Mouse (Mus musculus): ENCODE results near the gene Lrtm2. TPM values are rescaled to one million over a fixed set of nuclear protein-coding genes. Genes with fewer than 3 reads are reported as not detected.

The Lrtm2 gene
- total and polyA plus RNA-seq, 2 experiments: under 0.01 to 0.17 TPM

DNA sequence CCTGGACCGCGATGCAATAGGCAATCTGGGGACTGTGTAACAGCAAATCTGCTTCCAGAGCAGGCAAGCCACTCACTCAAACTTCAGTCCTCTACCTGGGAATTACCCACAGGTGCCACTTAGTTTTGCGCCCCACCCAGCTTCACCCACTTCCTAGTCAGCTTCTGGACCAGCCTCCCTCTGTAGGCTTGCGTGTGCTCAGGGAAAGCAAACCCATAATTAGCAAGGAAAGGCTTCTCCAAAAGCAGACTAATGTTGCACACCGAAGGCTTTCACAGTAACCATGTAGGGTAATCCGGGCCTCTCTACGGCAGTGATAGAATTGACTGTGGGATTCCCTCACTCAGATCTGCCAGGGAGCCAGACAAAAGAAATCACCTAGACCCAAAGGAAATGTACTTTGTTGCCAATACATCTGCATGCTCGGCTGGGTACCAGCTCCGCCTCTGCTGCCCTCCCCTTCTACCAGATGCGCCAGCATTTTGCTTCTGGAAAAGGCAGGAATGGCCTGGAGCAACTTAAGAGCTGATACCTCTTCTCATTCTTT, 22.6 kb downstream of the Lrtm2 start:
- H3K9ac ChIP-seq (ENCODE audit: low read depth, low read length): no peak overlapping the region
- H3K27me3 ChIP-seq (ENCODE audit: control insufficient read depth, insufficient read depth, low read length): no peaks in the 10 kb centered on the region
- no peak overlapping the region for H3K27ac ChIP-seq (replicated peaks; ENCODE audit: insufficient read depth, low read depth, low read length)
- no peaks in the 10 kb centered on the region for H3K4me1 ChIP-seq (ENCODE audit: control insufficient read depth, insufficient read depth, low read length)
- no peak overlapping the region for H3K4me3 ChIP-seq (ENCODE audit: insufficient read depth, low read depth, low read length)
- no peak for DNase-seq (ENCODE audit: extremely low read depth, low read depth, low spot score)
- H3K79me2 ChIP-seq (ENCODE audit: control insufficient read depth, insufficient read depth, low read length): no peaks in the 10 kb centered on the region
- no peaks in the 10 kb centered on the region for H3K36me3 ChIP-seq (ENCODE audit: control insufficient read depth, insufficient read depth, low read length)
- WGBS: 68% methylated on average over 10 of the region's 10 CpGs
- TF ChIP-seq POLR2A (IDR thresholded peaks at IDR 0.05; ENCODE audit: extremely low read depth, insufficient read depth, low read length): no peak
- no peak for TF ChIP-seq CTCF (IDR thresholded peaks at IDR 0.05; ENCODE audit: low read depth, low read length)

DNA sequence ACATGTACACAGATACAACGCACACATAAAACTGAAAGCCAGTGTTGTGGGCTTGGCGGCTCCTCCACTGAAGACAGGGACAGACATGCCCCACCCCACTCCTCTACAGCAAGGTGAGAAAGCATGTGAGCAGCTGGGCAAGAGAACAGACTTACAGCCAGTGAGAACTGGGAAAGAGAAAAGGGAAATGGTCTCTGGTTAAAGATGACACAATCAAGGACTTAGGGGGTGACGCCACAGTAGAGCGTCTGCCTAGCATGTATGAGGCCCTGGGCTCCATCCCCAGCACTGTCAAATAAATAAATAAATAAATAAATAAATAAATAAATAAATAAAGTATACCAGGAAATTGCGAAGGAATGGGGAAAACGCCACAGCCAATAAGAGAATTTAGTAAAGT, 27.2 kb downstream of the Lrtm2 start:
- H3K4me1 ChIP-seq (ENCODE audit: control insufficient read depth, insufficient read depth, low read length): no peaks in the 10 kb centered on the region
- H3K27ac ChIP-seq (replicated peaks; ENCODE audit: insufficient read depth, low read depth, low read length): no peak overlapping the region
- H3K27me3 ChIP-seq (ENCODE audit: control insufficient read depth, insufficient read depth, low read length): no peaks in the 10 kb centered on the region
- no peak for TF ChIP-seq POLR2A (IDR thresholded peaks at IDR 0.05; ENCODE audit: extremely low read depth, insufficient read depth, low read length)
- TF ChIP-seq CTCF (IDR thresholded peaks at IDR 0.05; ENCODE audit: low read depth, low read length): no peak
- no peak overlapping the region for H3K4me3 ChIP-seq (ENCODE audit: insufficient read depth, low read depth, low read length)
- no peak overlapping the region for H3K9ac ChIP-seq (ENCODE audit: low read depth, low read length)
- H3K36me3 ChIP-seq (ENCODE audit: control insufficient read depth, insufficient read depth, low read length): no peaks in the 10 kb centered on the region
- DNase-seq (ENCODE audit: extremely low read depth, low read depth, low spot score): no peak
- WGBS: 85% methylated on average over 6 of the region's 6 CpGs
- H3K79me2 ChIP-seq (ENCODE audit: control insufficient read depth, insufficient read depth, low read length): no peaks in the 10 kb centered on the region

DNA sequence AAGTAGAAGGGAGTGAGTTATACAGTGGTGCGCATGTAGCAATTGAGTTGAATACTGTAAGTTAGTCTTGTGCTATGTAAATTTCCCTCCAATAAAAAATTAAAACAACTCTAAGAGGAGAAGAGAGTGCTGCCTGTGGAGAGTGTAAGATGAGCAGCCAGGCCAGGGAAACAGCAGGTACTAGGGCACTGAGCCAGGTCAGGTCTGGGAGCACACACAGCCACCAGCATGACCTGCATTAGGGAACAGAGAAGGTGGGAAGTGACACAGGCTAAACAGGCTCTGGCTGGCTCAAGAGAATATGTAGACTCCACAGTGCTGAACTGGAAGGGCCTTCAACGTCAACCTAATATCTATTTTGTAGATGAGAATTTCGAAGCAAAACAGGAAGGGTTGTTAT, 29.3 kb downstream of the Lrtm2 start:
- WGBS: 79% methylated on average over 3 of the region's 3 CpGs
- Histone ChIP-seq H3K4me3 (ENCODE audit: insufficient read depth, low read depth, low read length) (no peak overlapping the region), H3K79me2 (ENCODE audit: control insufficient read depth, insufficient read depth, low read length) (no peaks in the 10 kb centered on the region), H3K27me3 (ENCODE audit: control insufficient read depth, insufficient read depth, low read length) (no peaks in the 10 kb centered on the region), H3K36me3 (ENCODE audit: control insufficient read depth, insufficient read depth, low read length) (no peaks in the 10 kb centered on the region), H3K27ac (replicated peaks; ENCODE audit: insufficient read depth, low read depth, low read length) (no peak overlapping the region), H3K9ac (ENCODE audit: low read depth, low read length) (no peak overlapping the region), H3K4me1 (ENCODE audit: control insufficient read depth, insufficient read depth, low read length) (no peaks in the 10 kb centered on the region)
- no peak for DNase-seq (ENCODE audit: extremely low read depth, low read depth, low spot score)
- TF ChIP-seq POLR2A (IDR thresholded peaks at IDR 0.05; ENCODE audit: extremely low read depth, insufficient read depth, low read length) (no peak), CTCF (IDR thresholded peaks at IDR 0.05; ENCODE audit: low read depth, low read length) (no peak)

DNA sequence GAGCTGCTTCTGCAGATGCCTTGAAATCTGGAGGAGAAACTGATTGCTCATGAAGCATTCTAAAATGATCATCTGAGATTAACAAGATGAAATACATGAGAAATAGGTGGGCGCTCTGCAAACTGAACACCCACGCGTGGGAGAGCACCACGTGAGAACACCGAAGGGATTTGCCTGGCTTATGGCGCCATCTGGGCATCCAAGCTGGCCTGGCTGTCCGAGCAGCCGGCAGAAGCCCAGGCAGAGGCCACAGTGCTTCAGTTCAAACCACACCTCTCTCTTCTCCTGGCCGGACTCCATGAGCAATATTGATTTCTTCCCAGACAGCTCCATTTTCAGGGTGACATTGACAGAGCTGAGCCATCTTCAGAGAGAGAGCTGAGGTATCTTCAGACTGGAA, 49.8 kb downstream of the Lrtm2 start:
- H3K36me3 ChIP-seq (ENCODE audit: control insufficient read depth, insufficient read depth, low read length): no peaks in the 10 kb centered on the region
- WGBS: 39% methylated on average over 9 of the region's 9 CpGs

DNA sequence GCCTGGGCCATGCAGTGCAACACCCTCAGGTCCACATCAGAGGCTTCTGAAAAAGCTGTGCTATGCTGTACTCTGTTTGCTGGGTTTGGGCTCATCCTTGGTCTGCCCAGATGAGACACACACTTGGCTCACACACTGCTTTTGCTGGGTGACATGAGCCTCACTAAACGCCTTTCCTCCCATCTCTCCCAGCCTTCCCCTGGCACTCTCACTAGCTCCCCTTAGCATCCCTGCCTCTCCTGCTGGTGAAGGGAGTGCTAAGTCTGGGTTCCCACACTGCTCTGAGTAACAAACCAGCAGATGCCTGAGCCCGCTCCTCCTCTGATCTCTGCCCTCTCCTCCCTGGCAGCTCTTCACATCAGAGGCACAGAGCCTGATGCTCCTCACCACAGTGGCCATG, 53.9 kb downstream of the Lrtm2 start:
- no peaks in the 10 kb centered on the region for H3K36me3 ChIP-seq (ENCODE audit: control insufficient read depth, insufficient read depth, low read length)
- no peaks in the 10 kb centered on the region for H3K27me3 ChIP-seq (ENCODE audit: control insufficient read depth, insufficient read depth, low read length)
- no peak overlapping the region for H3K4me3 ChIP-seq (ENCODE audit: insufficient read depth, low read depth, low read length)
- no peaks in the 10 kb centered on the region for H3K79me2 ChIP-seq (ENCODE audit: control insufficient read depth, insufficient read depth, low read length)
- TF ChIP-seq POLR2A (IDR thresholded peaks at IDR 0.05; ENCODE audit: extremely low read depth, insufficient read depth, low read length) (no peak), CTCF (IDR thresholded peaks at IDR 0.05; ENCODE audit: low read depth, low read length) (no peak)
- no peak overlapping the region for H3K27ac ChIP-seq (replicated peaks; ENCODE audit: insufficient read depth, low read depth, low read length)
- H3K9ac ChIP-seq (ENCODE audit: low read depth, low read length): no peak overlapping the region
- no peaks in the 10 kb centered on the region for H3K4me1 ChIP-seq (ENCODE audit: control insufficient read depth, insufficient read depth, low read length)
- no peak for DNase-seq (ENCODE audit: extremely low read depth, low read depth, low spot score)
- WGBS: 88% methylated on average over 2 of the region's 2 CpGs

More for the DNA sequence above, 49.8 kb downstream of the Lrtm2 start:
- H3K9ac ChIP-seq (ENCODE audit: low read depth, low read length): no peak overlapping the region
- H3K27me3 ChIP-seq (ENCODE audit: control insufficient read depth, insufficient read depth, low read length): no peaks in the 10 kb centered on the region
- no peak overlapping the region for H3K4me3 ChIP-seq (ENCODE audit: insufficient read depth, low read depth, low read length)
- no peaks in the 10 kb centered on the region for H3K4me1 ChIP-seq (ENCODE audit: control insufficient read depth, insufficient read depth, low read length)
- TF ChIP-seq CTCF (IDR thresholded peaks at IDR 0.05; ENCODE audit: low read depth, low read length) (peak; percentile 29; the same call in 1 of the 2 replicates), POLR2A (IDR thresholded peaks at IDR 0.05; ENCODE audit: extremely low read depth, insufficient read depth, low read length) (no peak)
- DNase-seq (ENCODE audit: extremely low read depth, low read depth, low spot score): peak; percentile 70
- no peaks in the 10 kb centered on the region for H3K79me2 ChIP-seq (ENCODE audit: control insufficient read depth, insufficient read depth, low read length)
- H3K27ac ChIP-seq (replicated peaks; ENCODE audit: insufficient read depth, low read depth, low read length): no peak overlapping the region

Other genes with a start within 250 kb of the Lrtm2 start
- gene Dcp1b, start 155.5 kb downstream of the Lrtm2 start, total RNA-seq (2014; rRNA removed): 2.1 and 2.5 TPM in 2 replicates
- 2.7 and 4.1 TPM in 2 replicates for gene Dcp1b, start 155.5 kb downstream of the Lrtm2 start, polyA plus RNA-seq (2012; rRNA removed)
- 0.18 and 0.20 TPM in 2 replicates for gene Cacna1c, start 134.3 kb downstream of the Lrtm2 start, total RNA-seq (2014; rRNA removed)
- gene Cacna1c, start 134.3 kb downstream of the Lrtm2 start, polyA plus RNA-seq (2012; rRNA removed): 0.01 and 0.09 TPM in 2 replicates
- 0.28 TPM in 1 of 2 replicates, not detected in the other for gene Cacna2d4, start 94.2 kb downstream of the Lrtm2 start, total RNA-seq (2014; rRNA removed)
- gene Cacna2d4, start 94.2 kb downstream of the Lrtm2 start, polyA plus RNA-seq (2012; rRNA removed): not detected in 2 replicates
- gene Adipor2, start 86.9 kb upstream of the Lrtm2 start, total RNA-seq (2014; rRNA removed): 252 and 306 TPM in 2 replicates
- gene Adipor2, start 86.9 kb upstream of the Lrtm2 start, polyA plus RNA-seq (2012; rRNA removed): 212 and 246 TPM in 2 replicates
- 5.0 and 7.9 TPM in 2 replicates for gene Fbxl14, start 148.9 kb upstream of the Lrtm2 start, total RNA-seq (2014; rRNA removed)
- gene Fbxl14, start 148.9 kb upstream of the Lrtm2 start, polyA plus RNA-seq (2012; rRNA removed): 17.5 and 18.7 TPM in 2 replicates
- gene Wnt5b, start 213.6 kb upstream of the Lrtm2 start, total RNA-seq (2014; rRNA removed): 4.0 and 5.8 TPM in 2 replicates
- 4.7 and 5.3 TPM in 2 replicates for gene Wnt5b, start 213.6 kb upstream of the Lrtm2 start, polyA plus RNA-seq (2012; rRNA removed)